Mouse (Mus musculus) forebrain, embryonic 10.5 days (tissue): ENCODE data around the gene Smarcd1. TPM values are rescaled to one million over a fixed set of nuclear protein-coding genes. Genes with fewer than 3 reads are reported as not detected.
A peak's percentile ranks its signal among the peaks of the same experiment; 100 is the strongest.

Experiments
- DNase-seq: peaks from one replicate; pipeline ENCODE4 v3.0.0-alpha.2; 2017; ENCODE audit warnings: low spot score; ENCODE audit errors: extremely low spot score
- H3K27ac ChIP-seq: fragments of 300-500 bp; sonication (generic); 2 replicates; pipeline ENCODE4 v1.5.1; 2016; ENCODE audit warnings: mild to moderate bottlenecking
- H3K27me3 ChIP-seq: fragments of 300-500 bp; sonication (generic); 2 replicates; pipeline ENCODE4 v1.6.1; 2016; ENCODE audit warnings: mild to moderate bottlenecking; ENCODE audit not compliant: poor library complexity, severe bottlenecking
- H3K36me3 ChIP-seq: fragments of 300-500 bp; sonication (generic); replicated peaks from 2 replicates; pipeline ENCODE4 v1.6.1; 2016; ENCODE audit warnings: mild to moderate bottlenecking, moderate library complexity
- H3K4me1 ChIP-seq: fragments of 300-500 bp; sonication (generic); 2 replicates; pipeline ENCODE4 v1.6.1; 2016
- H3K4me3 ChIP-seq: fragments of 300-500 bp; sonication (generic); 2 replicates; pipeline ENCODE4 v1.5.1; 2016; ENCODE audit warnings: mild to moderate bottlenecking, moderate library complexity
- H3K9me3 ChIP-seq: fragments of 300-500 bp; sonication (generic); 2 replicates; pipeline ENCODE4 v1.6.1; 2016; ENCODE audit warnings: mild to moderate bottlenecking, moderate library complexity
- WGBS: fragments of 180-500 bp; shearing (Covaris S2); methylation state at CpG from one replicate; pipeline ENCODE4 v1.1.7; 2016; 5-methylcytosine and 5-hydroxymethylcytosine counted together
- polyA plus RNA-seq: library from polyadenylated mRNA; unstranded; fragments of >200 nt; fragmentation: Nextera tagmentation; extraction: Ambion mirVana; gene quantifications from 2 replicates; pipeline ENCODE4 v1.2.1, GENCODE M21; 2016

Gene Smarcd1
- polyA plus RNA-seq, 1 experiment from 2014 or later, result 91.5 TPM

DNA sequence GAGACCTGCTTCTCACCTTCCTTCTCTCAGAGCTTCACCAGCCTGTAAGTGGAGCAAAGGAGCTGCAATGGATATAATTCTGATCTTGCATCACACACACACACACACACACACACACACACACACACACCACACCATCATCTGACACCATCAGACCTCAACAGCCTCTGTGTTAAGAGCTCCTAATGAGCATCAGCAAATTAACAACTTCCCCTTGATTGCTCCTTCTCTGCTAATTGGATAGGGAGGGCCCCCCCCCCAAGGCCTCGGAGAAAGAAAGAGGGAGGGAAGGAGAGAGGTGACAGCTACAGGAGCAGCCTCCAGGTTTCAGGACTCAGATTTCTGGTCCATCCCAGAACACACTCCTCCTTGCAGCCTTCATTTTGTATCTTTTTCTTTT lies 32.5 kb upstream of the Smarcd1 start:
- DNase-seq, result no peak
- 0% methylated on average over 1 of the region's 1 CpGs for WGBS
- Histone ChIP-seq H3K4me1 (peaks cover 52% of the 10 kb centered on the region), H3K27me3 (peaks cover 96% of the 10 kb centered on the region), H3K36me3 (no peaks in the 10 kb centered on the region), H3K27ac (no peak overlapping the region), H3K4me3 (peak overlapping the region; percentile 75; the same call in 1 of the 2 replicates), H3K9me3 (no peaks in the 10 kb centered on the region; the same call in 1 of the 2 replicates)

DNA sequence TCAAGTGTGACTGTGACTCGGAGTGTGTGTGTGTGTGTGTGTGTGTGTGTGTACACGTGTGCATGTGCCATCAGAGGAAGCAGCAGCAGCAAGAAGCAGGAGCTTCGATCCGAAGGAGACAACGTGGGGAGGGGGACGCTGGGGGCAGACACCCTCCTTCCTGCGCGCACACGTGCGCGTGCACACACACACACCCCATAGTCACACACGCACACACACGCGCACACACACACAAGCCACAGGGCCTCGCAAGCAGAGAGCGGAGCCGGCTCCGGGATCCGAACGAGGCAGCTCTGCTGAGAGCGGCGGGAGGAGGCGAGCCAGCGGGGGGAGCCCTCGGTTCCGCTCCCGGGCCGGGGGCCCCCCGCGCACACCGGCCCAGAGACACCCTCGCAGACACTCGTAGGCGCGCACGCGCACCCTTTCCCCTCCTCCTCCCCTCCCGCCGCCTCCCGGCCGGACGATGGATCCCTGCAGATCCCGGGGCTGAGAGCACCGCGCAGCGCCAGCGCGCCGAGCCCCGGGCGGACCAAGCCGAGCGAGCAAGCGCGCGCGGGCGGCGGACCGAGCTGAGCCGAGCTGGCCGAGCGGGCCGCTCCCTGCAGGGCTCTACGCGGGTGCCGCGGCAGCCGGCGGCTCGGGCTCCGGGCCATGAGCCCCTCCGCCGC lies 31.6 kb upstream of the Smarcd1 start, which contains the start of gene Asic1:
Gene Asic1, plus strand, starts transcription at position 215 of the 668 bp plus-strand sequence.
- WGBS, result under 1% methylated on average over 64 of the region's 74 CpGs
- Histone ChIP-seq H3K27ac (peak within 1 kb of the TSS; percentile 79), H3K4me1 (peaks cover 43% of the 10 kb centered on the region), H3K36me3 (no peaks in the 10 kb centered on the region), H3K9me3 (no peaks in the 10 kb centered on the region; the same call in 1 of the 2 replicates), H3K27me3 (peaks cover 94% of the 10 kb centered on the region), H3K4me3 (peak within 1 kb of the TSS; percentile 75)
- peak; percentile 54 for DNase-seq

- 12% methylated on average over 14 of the region's 17 CpGs for WGBS
- Histone ChIP-seq H3K27me3 (peaks cover 86% of the 10 kb centered on the region), H3K4me1 (peaks cover 35% of the 10 kb centered on the region), H3K9me3 (no peaks in the 10 kb centered on the region; the same call in 1 of the 2 replicates), H3K27ac (peak overlapping the region; percentile 79), H3K36me3 (no peaks in the 10 kb centered on the region), H3K4me3 (peak overlapping the region; percentile 75)
- no peak for DNase-seq
Measured at GRCm38 (mm10) chr15:99670964-99671670, 30.8 kb upstream of the Smarcd1 start.

DNA sequence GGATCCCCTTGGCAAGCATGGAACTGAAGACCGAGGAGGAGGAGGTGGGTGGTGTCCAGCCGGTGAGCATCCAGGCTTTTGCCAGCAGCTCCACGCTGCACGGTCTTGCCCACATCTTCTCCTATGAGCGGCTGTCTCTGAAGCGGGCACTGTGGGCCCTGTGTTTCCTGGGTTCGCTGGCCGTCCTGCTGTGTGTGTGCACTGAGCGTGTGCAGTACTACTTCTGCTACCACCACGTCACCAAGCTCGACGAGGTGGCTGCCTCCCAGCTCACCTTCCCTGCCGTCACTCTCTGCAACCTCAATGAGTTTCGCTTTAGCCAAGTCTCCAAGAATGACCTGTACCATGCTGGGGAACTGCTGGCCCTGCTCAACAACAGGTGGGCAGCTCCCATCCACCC lies 30.1 kb upstream of the Smarcd1 start:
- Histone ChIP-seq H3K9me3 (no peaks in the 10 kb centered on the region; the same call in 1 of the 2 replicates), H3K36me3 (no peaks in the 10 kb centered on the region), H3K4me3 (no peak overlapping the region), H3K4me1 (peaks cover 33% of the 10 kb centered on the region), H3K27ac (no peak overlapping the region), H3K27me3 (peaks cover 79% of the 10 kb centered on the region)
- 76% methylated on average over 14 of the region's 14 CpGs for WGBS
- no peak for DNase-seq

DNA sequence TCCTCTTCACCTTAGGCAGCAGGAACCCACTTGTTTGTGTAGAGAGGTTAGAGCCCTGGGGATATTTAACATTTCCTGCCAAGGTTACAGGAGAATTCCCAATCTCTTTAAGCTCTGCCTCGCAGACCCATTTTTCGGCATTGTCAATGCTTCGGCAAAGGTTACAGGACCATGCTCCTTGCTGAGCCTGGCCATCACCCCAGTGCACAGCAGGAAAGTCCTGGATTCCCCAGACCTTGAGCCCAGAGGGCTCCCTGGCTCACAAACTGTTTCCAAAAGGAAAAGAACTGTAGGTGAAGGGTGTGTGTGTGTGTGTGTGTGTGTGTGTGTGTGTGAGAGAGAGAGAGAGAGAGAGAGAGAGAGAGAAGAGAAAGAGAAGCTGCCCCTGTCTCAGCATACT lies 27.1 kb upstream of the Smarcd1 start:
- no peak overlapping the region for H3K4me3 ChIP-seq
- no peaks in the 10 kb centered on the region for H3K9me3 ChIP-seq
- no peak overlapping the region for H3K27ac ChIP-seq
- peaks cover 66% of the 10 kb centered on the region for H3K27me3 ChIP-seq
- H3K36me3 ChIP-seq, result no peaks in the 10 kb centered on the region
- peaks cover 42% of the 10 kb centered on the region for H3K4me1 ChIP-seq
- WGBS, result 86% methylated on average over 3 of the region's 3 CpGs
- DNase-seq, result no peak

GRCm38 (mm10) chr15:99677089-99677488 lies 24.8 kb upstream of the Smarcd1 start:
- Histone ChIP-seq H3K4me1 (peaks cover 29% of the 10 kb centered on the region), H3K4me3 (no peak overlapping the region), H3K27ac (peak overlapping the region; percentile 44; the same call in 1 of the 2 replicates), H3K9me3 (no peaks in the 10 kb centered on the region), H3K27me3 (peaks cover 44% of the 10 kb centered on the region), H3K36me3 (no peaks in the 10 kb centered on the region)
- no peak for DNase-seq
- 27% methylated on average over 8 of the region's 8 CpGs for WGBS

DNA sequence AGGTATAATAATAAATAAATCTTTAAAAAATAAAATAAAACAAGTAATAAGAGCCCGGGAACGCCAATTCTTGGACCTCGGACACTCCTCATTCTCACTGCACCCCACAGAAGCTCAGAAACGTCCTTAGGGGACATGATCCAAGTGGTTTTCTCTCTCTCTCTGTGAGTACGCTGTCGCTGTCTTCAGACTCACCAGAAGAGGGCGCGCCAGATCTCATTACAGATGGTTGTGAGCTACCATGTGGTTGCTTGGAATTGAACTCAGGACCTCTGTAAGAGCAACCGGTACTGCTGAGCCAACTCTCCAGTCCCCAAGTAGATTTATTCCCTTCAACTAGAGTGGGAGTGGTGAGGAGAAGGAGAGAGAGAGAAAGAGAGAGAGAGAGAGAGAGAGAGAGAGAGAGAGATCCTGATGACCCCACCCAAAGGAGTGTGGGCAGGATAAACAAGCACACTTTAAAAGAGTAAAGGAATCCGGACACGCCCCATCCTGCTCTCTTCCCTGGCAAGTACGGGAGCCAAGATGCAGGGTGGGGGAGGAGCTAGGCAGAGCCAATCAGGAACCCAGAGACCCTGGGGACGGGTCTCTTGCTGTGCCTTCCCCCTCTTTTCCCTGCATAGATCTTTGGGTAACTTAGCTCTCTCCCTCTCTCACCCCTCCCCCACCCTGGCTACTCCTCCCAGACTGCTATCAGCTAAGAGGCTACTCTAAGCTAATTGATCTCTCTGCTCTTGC lies 23.7 kb upstream of the Smarcd1 start:
- H3K36me3 ChIP-seq, result no peaks in the 10 kb centered on the region
- H3K4me1 ChIP-seq, result peaks cover 29% of the 10 kb centered on the region
- 0 out of 2 replicates have a peak overlapping the region, but pooled peaks have one; percentile 8 for H3K4me3 ChIP-seq
- WGBS, result 17% methylated on average over 13 of the region's 13 CpGs
- peaks cover 33% of the 10 kb centered on the region for H3K27me3 ChIP-seq
- DNase-seq, result no peak
- H3K9me3 ChIP-seq, result no peaks in the 10 kb centered on the region
- H3K27ac ChIP-seq, result no peak overlapping the region

GRCm38 (mm10) chr15:99679008-99679407 lies 22.9 kb upstream of the Smarcd1 start:
- Histone ChIP-seq H3K4me3 (no peak overlapping the region), H3K36me3 (no peaks in the 10 kb centered on the region), H3K9me3 (no peaks in the 10 kb centered on the region), H3K27ac (no peak overlapping the region), H3K27me3 (peaks cover 25% of the 10 kb centered on the region), H3K4me1 (peaks cover 29% of the 10 kb centered on the region)
- no peak for DNase-seq
- WGBS, result 60% methylated on average over 7 of the region's 7 CpGs

GRCm38 (mm10) chr15:99682880-99683279 lies 19.0 kb upstream of the Smarcd1 start:
- Histone ChIP-seq H3K27ac (no peak overlapping the region), H3K36me3 (no peaks in the 10 kb centered on the region), H3K9me3 (no peaks in the 10 kb centered on the region), H3K4me3 (no peak overlapping the region), H3K4me1 (peaks cover 18% of the 10 kb centered on the region), H3K27me3 (peaks cover 10% of the 10 kb centered on the region; the same call in 1 of the 2 replicates)
- 95% methylated on average over 7 of the region's 7 CpGs for WGBS
- no peak for DNase-seq

GRCm38 (mm10) chr15:99684156-99684555 lies 17.8 kb upstream of the Smarcd1 start:
- no peak for DNase-seq
- no peak overlapping the region for H3K4me3 ChIP-seq
- 95% methylated on average over 5 of the region's 5 CpGs for WGBS
- H3K9me3 ChIP-seq, result no peaks in the 10 kb centered on the region
- H3K27me3 ChIP-seq, result peaks cover 4% of the 10 kb centered on the region; the same call in 1 of the 2 replicates
- H3K27ac ChIP-seq, result no peak overlapping the region
- no peaks in the 10 kb centered on the region for H3K36me3 ChIP-seq
- H3K4me1 ChIP-seq, result peaks cover 6% of the 10 kb centered on the region

GRCm38 (mm10) chr15:99688712-99689111 lies 13.2 kb upstream of the Smarcd1 start:
- peak; percentile 71 for DNase-seq
- Histone ChIP-seq H3K4me1 (peaks cover 21% of the 10 kb centered on the region), H3K9me3 (no peaks in the 10 kb centered on the region), H3K4me3 (no peak overlapping the region), H3K27me3 (peaks cover 38% of the 10 kb centered on the region), H3K36me3 (no peaks in the 10 kb centered on the region), H3K27ac (no peak overlapping the region)
- 6% methylated on average over 4 of the region's 4 CpGs for WGBS

- no peak for DNase-seq
- H3K4me1 ChIP-seq, result peaks cover 30% of the 10 kb centered on the region
- H3K9me3 ChIP-seq, result no peaks in the 10 kb centered on the region
- 13% methylated on average over 4 of the region's 4 CpGs for WGBS
- H3K36me3 ChIP-seq, result no peaks in the 10 kb centered on the region
- no peak overlapping the region for H3K4me3 ChIP-seq
- peaks cover 38% of the 10 kb centered on the region for H3K27me3 ChIP-seq
- H3K27ac ChIP-seq, result no peak overlapping the region
Measured at GRCm38 (mm10) chr15:99690924-99691323, 11.0 kb upstream of the Smarcd1 start.
